Mouse (Mus musculus): Measurements from ENCODE around the gene Arfgef2.

The Arfgef2 gene

GRCm38 (mm10) chr2:166805250-166806172, at the start of gene Arfgef2:
Gene Arfgef2, plus strand, starts transcription at chr2:166805588.
- Histone ChIP-seq H3K9me3 (ENCODE audit: low read length) (no peaks in the 10 kb centered on the region), H3K4me3 (replicated peaks; ENCODE audit: low read length) (peak within 1 kb of the TSS; percentile 95), H3K36me3 (ENCODE audit: insufficient read depth, low read length) (peaks cover 4% of the 10 kb centered on the region; the same call in 1 of the 2 replicates), H3K4me1 (replicated peaks; ENCODE audit: low read depth, low read length) (peaks cover 29% of the 10 kb centered on the region), H3K27me3 (ENCODE audit: insufficient read depth, low read length) (no peaks in the 10 kb centered on the region)
- TF ChIP-seq POU5F1 (IDR thresholded peaks at IDR 0.05; ENCODE audit: borderline replicate concordance, low read length) = no peak
- no peak for TF ChIP-seq CTCF (conservative IDR thresholded peaks at IDR 0.05; ENCODE audit: low read length)
- no peak for TF ChIP-seq NANOG (IDR thresholded peaks at IDR 0.05; ENCODE audit: borderline replicate concordance, low read length)

GRCm38 (mm10) chr2:166757969-166758368, 47.4 kb upstream of the Arfgef2 start:
- H3K4me3 ChIP-seq (replicated peaks; ENCODE audit: low read length) = no peak overlapping the region
- H3K36me3 ChIP-seq (ENCODE audit: insufficient read depth, low read length) = no peaks in the 10 kb centered on the region
- TF ChIP-seq CTCF (conservative IDR thresholded peaks at IDR 0.05; ENCODE audit: low read length) = no peak
- TF ChIP-seq NANOG (IDR thresholded peaks at IDR 0.05; ENCODE audit: borderline replicate concordance, low read length) = no peak
- TF ChIP-seq POU5F1 (IDR thresholded peaks at IDR 0.05; ENCODE audit: borderline replicate concordance, low read length) = no peak
- peaks cover 16% of the 10 kb centered on the region for H3K4me1 ChIP-seq (replicated peaks; ENCODE audit: low read depth, low read length)
- H3K27me3 ChIP-seq (ENCODE audit: insufficient read depth, low read length) = peaks cover 8% of the 10 kb centered on the region; the same call in 1 of the 2 replicates
- peaks cover 6% of the 10 kb centered on the region; the same call in 1 of the 2 replicates for H3K9me3 ChIP-seq (ENCODE audit: low read length)

GRCm38 (mm10) chr2:166764051-166764450, 41.3 kb upstream of the Arfgef2 start:
- TF ChIP-seq CTCF (conservative IDR thresholded peaks at IDR 0.05; ENCODE audit: low read length) (no peak), NANOG (IDR thresholded peaks at IDR 0.05; ENCODE audit: borderline replicate concordance, low read length) (no peak), POU5F1 (IDR thresholded peaks at IDR 0.05; ENCODE audit: borderline replicate concordance, low read length) (no peak)
- Histone ChIP-seq H3K9me3 (ENCODE audit: low read length) (peaks cover 6% of the 10 kb centered on the region; the same call in 1 of the 2 replicates), H3K4me3 (replicated peaks; ENCODE audit: low read length) (no peak overlapping the region), H3K4me1 (replicated peaks; ENCODE audit: low read depth, low read length) (peaks cover 7% of the 10 kb centered on the region), H3K36me3 (ENCODE audit: insufficient read depth, low read length) (no peaks in the 10 kb centered on the region), H3K27me3 (ENCODE audit: insufficient read depth, low read length) (peaks cover 3% of the 10 kb centered on the region; the same call in 1 of the 2 replicates)

GRCm38 (mm10) chr2:166767591-166767990, 37.8 kb upstream of the Arfgef2 start:
- H3K9me3 ChIP-seq (ENCODE audit: low read length) = no peaks in the 10 kb centered on the region
- no peak overlapping the region for H3K4me3 ChIP-seq (replicated peaks; ENCODE audit: low read length)
- H3K4me1 ChIP-seq (replicated peaks; ENCODE audit: low read depth, low read length) = peaks cover 7% of the 10 kb centered on the region
- TF ChIP-seq NANOG (IDR thresholded peaks at IDR 0.05; ENCODE audit: borderline replicate concordance, low read length) (no peak), CTCF (conservative IDR thresholded peaks at IDR 0.05; ENCODE audit: low read length) (no peak), POU5F1 (IDR thresholded peaks at IDR 0.05; ENCODE audit: borderline replicate concordance, low read length) (no peak)
- no peaks in the 10 kb centered on the region for H3K36me3 ChIP-seq (ENCODE audit: insufficient read depth, low read length)
- peaks cover 3% of the 10 kb centered on the region; the same call in 1 of the 2 replicates for H3K27me3 ChIP-seq (ENCODE audit: insufficient read depth, low read length)

- Histone ChIP-seq H3K4me3 (replicated peaks; ENCODE audit: low read length) (no peak overlapping the region), H3K9me3 (ENCODE audit: low read length) (no peaks in the 10 kb centered on the region), H3K4me1 (replicated peaks; ENCODE audit: low read depth, low read length) (peaks cover 12% of the 10 kb centered on the region), H3K27me3 (ENCODE audit: insufficient read depth, low read length) (peaks cover 8% of the 10 kb centered on the region), H3K36me3 (ENCODE audit: insufficient read depth, low read length) (no peaks in the 10 kb centered on the region)
- TF ChIP-seq CTCF (conservative IDR thresholded peaks at IDR 0.05; ENCODE audit: low read length) (no peak), POU5F1 (IDR thresholded peaks at IDR 0.05; ENCODE audit: borderline replicate concordance, low read length) (no peak), NANOG (IDR thresholded peaks at IDR 0.05; ENCODE audit: borderline replicate concordance, low read length) (no peak)
Measured at GRCm38 (mm10) chr2:166771396-166771795, 34.0 kb upstream of the Arfgef2 start.

- TF ChIP-seq NANOG (IDR thresholded peaks at IDR 0.05; ENCODE audit: borderline replicate concordance, low read length) (no peak), CTCF (conservative IDR thresholded peaks at IDR 0.05; ENCODE audit: low read length) (no peak), POU5F1 (IDR thresholded peaks at IDR 0.05; ENCODE audit: borderline replicate concordance, low read length) (no peak)
- H3K4me1 ChIP-seq (replicated peaks; ENCODE audit: low read depth, low read length) = peaks cover 9% of the 10 kb centered on the region
Measured at GRCm38 (mm10) chr2:166773587-166773986, 31.8 kb upstream of the Arfgef2 start.

GRCm38 (mm10) chr2:166774275-166774674, 31.1 kb upstream of the Arfgef2 start:
- TF ChIP-seq NANOG (IDR thresholded peaks at IDR 0.05; ENCODE audit: borderline replicate concordance, low read length) = no peak
- TF ChIP-seq CTCF (conservative IDR thresholded peaks at IDR 0.05; ENCODE audit: low read length) = no peak
- TF ChIP-seq POU5F1 (IDR thresholded peaks at IDR 0.05; ENCODE audit: borderline replicate concordance, low read length) = no peak
- Histone ChIP-seq H3K36me3 (ENCODE audit: insufficient read depth, low read length) (no peaks in the 10 kb centered on the region), H3K4me1 (replicated peaks; ENCODE audit: low read depth, low read length) (peaks cover 9% of the 10 kb centered on the region), H3K9me3 (ENCODE audit: low read length) (no peaks in the 10 kb centered on the region), H3K4me3 (replicated peaks; ENCODE audit: low read length) (no peak overlapping the region), H3K27me3 (ENCODE audit: insufficient read depth, low read length) (peaks cover 8% of the 10 kb centered on the region)

More at GRCm38 (mm10) chr2:166773587-166773986, 31.8 kb upstream of the Arfgef2 start:
- peaks cover 8% of the 10 kb centered on the region for H3K27me3 ChIP-seq (ENCODE audit: insufficient read depth, low read length)
- no peaks in the 10 kb centered on the region for H3K9me3 ChIP-seq (ENCODE audit: low read length)
- no peaks in the 10 kb centered on the region for H3K36me3 ChIP-seq (ENCODE audit: insufficient read depth, low read length)
- H3K4me3 ChIP-seq (replicated peaks; ENCODE audit: low read length) = no peak overlapping the region

- Histone ChIP-seq H3K36me3 (ENCODE audit: insufficient read depth, low read length) (no peaks in the 10 kb centered on the region), H3K4me1 (replicated peaks; ENCODE audit: low read depth, low read length) (peaks cover 17% of the 10 kb centered on the region), H3K4me3 (replicated peaks; ENCODE audit: low read length) (no peak overlapping the region), H3K27me3 (ENCODE audit: insufficient read depth, low read length) (peaks cover 8% of the 10 kb centered on the region), H3K9me3 (ENCODE audit: low read length) (no peaks in the 10 kb centered on the region)
- no peak for TF ChIP-seq NANOG (IDR thresholded peaks at IDR 0.05; ENCODE audit: borderline replicate concordance, low read length)
- TF ChIP-seq POU5F1 (IDR thresholded peaks at IDR 0.05; ENCODE audit: borderline replicate concordance, low read length) = no peak
- no peak for TF ChIP-seq CTCF (conservative IDR thresholded peaks at IDR 0.05; ENCODE audit: low read length)
Measured at GRCm38 (mm10) chr2:166775357-166775893, 30.0 kb upstream of the Arfgef2 start.

Measured in E14TG2a.4 (cell line).